Mouse (Mus musculus) heart, embryonic 13.5 days (tissue): ENCODE results near the gene Gm49378. TPM values are rescaled to one million over a fixed set of nuclear protein-coding genes. Genes with fewer than 3 reads are reported as not detected.
A peak's percentile ranks its signal among the peaks of the same experiment; 100 is the strongest.

Source experiments
- ATAC-seq: fragments of 200-750 bp; cut with Nextera tagmentation; 2 replicates; pipeline ENCODE4 v1.8.0; 2017; ENCODE audit warnings: moderate TSS enrichment; ENCODE audit not compliant: insufficient number of reproducible peaks, low FRiP score, low TSS enrichment; ENCODE audit errors: extremely low read depth
- H3K27ac ChIP-seq: fragments of 300-500 bp; sonication (generic); replicated peaks from 2 replicates; pipeline ENCODE4 v1.5.1; 2015; ENCODE audit warnings: moderate library complexity, mild to moderate bottlenecking, inconsistent platforms
- H3K27me3 ChIP-seq: fragments of 300-500 bp; sonication (generic); replicated peaks from 2 replicates; pipeline ENCODE4 v1.6.1; 2015; ENCODE audit warnings: mild to moderate bottlenecking, inconsistent platforms
- H3K36me3 ChIP-seq: fragments of 300-500 bp; sonication (generic); 2 replicates; pipeline ENCODE4 v1.6.1; 2015; ENCODE audit warnings: mild to moderate bottlenecking, inconsistent platforms
- H3K4me1 ChIP-seq: fragments of 300-500 bp; sonication (generic); 2 replicates; pipeline ENCODE4 v1.6.1; 2015; ENCODE audit warnings: inconsistent platforms
- H3K4me2 ChIP-seq: fragments of 300-500 bp; sonication (generic); 2 replicates; pipeline ENCODE4 v1.6.1; 2015; ENCODE audit warnings: inconsistent platforms, mild to moderate bottlenecking, moderate library complexity
- H3K4me3 ChIP-seq: fragments of 300-500 bp; sonication (generic); 2 replicates; pipeline ENCODE4 v1.5.1; 2015; ENCODE audit warnings: moderate library complexity, mild to moderate bottlenecking, inconsistent platforms
- H3K9ac ChIP-seq: fragments of 300-500 bp; sonication (generic); 2 replicates; pipeline ENCODE4 v1.6.1; 2015; ENCODE audit warnings: inconsistent platforms, mild to moderate bottlenecking, moderate library complexity
- H3K9me3 ChIP-seq: fragments of 300-500 bp; sonication (generic); 2 replicates; pipeline ENCODE4 v1.6.1; 2016; ENCODE audit warnings: inconsistent platforms
- WGBS: fragments of 180-500 bp; shearing (Covaris S2); methylation state at CpG from one replicate; pipeline ENCODE4 v1.1.7; 2015; ENCODE audit warnings: mixed read lengths; 5-methylcytosine and 5-hydroxymethylcytosine counted together
- polyA plus RNA-seq: library from polyadenylated mRNA; unstranded; fragments of >200 nt; fragmentation: Nextera tagmentation; extraction: Ambion mirVana; gene quantifications from 2 replicates; pipeline ENCODE4 v1.2.1, GENCODE M21; 2015

Gene Gm49378
- polyA plus RNA-seq, 1 experiment from 2014 or later, result 1.4 TPM

- peak overlapping the region; percentile 54 for H3K4me3 ChIP-seq
- no peaks in the 10 kb centered on the region for H3K27me3 ChIP-seq
- ATAC-seq, result peak; percentile 78
- H3K27ac ChIP-seq, result peak overlapping the region; percentile 84
- peaks cover 17% of the 10 kb centered on the region for H3K4me1 ChIP-seq
- H3K36me3 ChIP-seq, result peaks cover 88% of the 10 kb centered on the region
- WGBS, result 14% methylated on average over 19 of the region's 19 CpGs
- H3K9me3 ChIP-seq, result no peaks in the 10 kb centered on the region
- peak overlapping the region; percentile 72 for H3K4me2 ChIP-seq
- H3K9ac ChIP-seq, result peak overlapping the region; percentile 81
These were observed 33.8 kb downstream of the Gm49378 start for GRCm38 (mm10) chr14:55603633-55604576.

- H3K9ac ChIP-seq, result peak within 1 kb of the TSS; percentile 81
- no peaks in the 10 kb centered on the region for H3K27me3 ChIP-seq
- peak within 1 kb of the TSS; percentile 72 for H3K4me2 ChIP-seq
- peak within 1 kb of the TSS; percentile 84 for H3K27ac ChIP-seq
- 79% methylated on average over 7 of the region's 7 CpGs for WGBS
- H3K36me3 ChIP-seq, result peaks cover 88% of the 10 kb centered on the region
- ATAC-seq, result no peak
- H3K9me3 ChIP-seq, result no peaks in the 10 kb centered on the region
- peaks cover 17% of the 10 kb centered on the region for H3K4me1 ChIP-seq
- peak within 1 kb of the TSS; percentile 54 for H3K4me3 ChIP-seq
These were observed 34.4 kb downstream of the Gm49378 start, which contains the start of gene Irf9 for GRCm38 (mm10) chr14:55603271-55603632. Gene Irf9, plus strand, starts transcription at chr14:55603571.

GRCm38 (mm10) chr14:55598521-55599390, 38.9 kb downstream of the Gm49378 start:
- no peaks in the 10 kb centered on the region for H3K9me3 ChIP-seq
- H3K4me3 ChIP-seq, result no peak overlapping the region
- H3K4me2 ChIP-seq, result no peak overlapping the region
- peaks cover 11% of the 10 kb centered on the region; the same call in 1 of the 2 replicates for H3K4me1 ChIP-seq
- H3K36me3 ChIP-seq, result peaks cover 98% of the 10 kb centered on the region
- H3K27ac ChIP-seq, result no peak overlapping the region
- WGBS, result 91% methylated on average over 21 of the region's 21 CpGs
- ATAC-seq, result no peak
- H3K9ac ChIP-seq, result no peak overlapping the region
- H3K27me3 ChIP-seq, result no peaks in the 10 kb centered on the region

GRCm38 (mm10) chr14:55596036-55596690, 41.5 kb downstream of the Gm49378 start:
- no peak overlapping the region for H3K27ac ChIP-seq
- no peaks in the 10 kb centered on the region for H3K27me3 ChIP-seq
- peaks cover 76% of the 10 kb centered on the region for H3K36me3 ChIP-seq
- no peak overlapping the region for H3K4me2 ChIP-seq
- 81% methylated on average over 13 of the region's 13 CpGs for whole genome bisulfite sequencing
- no peak for ATAC-seq
- H3K4me3 ChIP-seq, result no peak overlapping the region
- H3K4me1 ChIP-seq, result peaks cover 24% of the 10 kb centered on the region
- H3K9me3 ChIP-seq, result no peaks in the 10 kb centered on the region
- H3K9ac ChIP-seq, result no peak overlapping the region

GRCm38 (mm10) chr14:55592226-55592625, 45.5 kb downstream of the Gm49378 start:
- H3K27ac ChIP-seq, result peak overlapping the region; percentile 99
- WGBS, result 4% methylated on average over 16 of the region's 16 CpGs
- peak overlapping the region; percentile 96 for H3K4me2 ChIP-seq
- H3K9me3 ChIP-seq, result no peaks in the 10 kb centered on the region
- H3K4me3 ChIP-seq, result peak overlapping the region; percentile 95
- peak overlapping the region; percentile 96 for H3K9ac ChIP-seq
- peaks cover 61% of the 10 kb centered on the region for H3K36me3 ChIP-seq
- H3K27me3 ChIP-seq, result no peaks in the 10 kb centered on the region
- H3K4me1 ChIP-seq, result peaks cover 36% of the 10 kb centered on the region
- ATAC-seq, result no peak

- Histone ChIP-seq H3K4me1 (peaks cover 36% of the 10 kb centered on the region), H3K9ac (peak within 1 kb of the TSS; percentile 96), H3K27me3 (no peaks in the 10 kb centered on the region), H3K4me2 (peak within 1 kb of the TSS; percentile 96), H3K36me3 (peaks cover 60% of the 10 kb centered on the region), H3K27ac (peak within 1 kb of the TSS; percentile 99), H3K9me3 (no peaks in the 10 kb centered on the region), H3K4me3 (peak within 1 kb of the TSS; percentile 95)
- under 1% methylated on average over 33 of the region's 33 CpGs for WGBS
- ATAC-seq, result peak; percentile 76
These were observed 46.3 kb downstream of the Gm49378 start, which contains the start of gene Rnf31 for GRCm38 (mm10) chr14:55591331-55591891. Gene Rnf31, plus strand, starts transcription at chr14:55591708.

- Histone ChIP-seq H3K27ac (peak within 1 kb of the TSS; percentile 99), H3K4me1 (peaks cover 40% of the 10 kb centered on the region), H3K27me3 (no peaks in the 10 kb centered on the region), H3K36me3 (peaks cover 54% of the 10 kb centered on the region), H3K4me3 (peak within 1 kb of the TSS; percentile 95), H3K9ac (peak within 1 kb of the TSS; percentile 96), H3K9me3 (no peaks in the 10 kb centered on the region), H3K4me2 (peak within 1 kb of the TSS; percentile 96)
- peak; percentile 91 for ATAC-seq
- WGBS, result under 1% methylated on average over 22 of the region's 22 CpGs
These were observed 46.9 kb downstream of the Gm49378 start, which contains the start of gene Psme2 for GRCm38 (mm10) chr14:55590748-55591330. Gene Psme2, minus strand, starts transcription at chr14:55591113.

- Histone ChIP-seq H3K27ac (peak overlapping the region; percentile 99), H3K4me1 (peaks cover 40% of the 10 kb centered on the region), H3K27me3 (no peaks in the 10 kb centered on the region), H3K36me3 (peaks cover 45% of the 10 kb centered on the region), H3K9ac (peak overlapping the region; percentile 88), H3K4me3 (peak overlapping the region; percentile 95), H3K4me2 (peak overlapping the region; percentile 96), H3K9me3 (no peaks in the 10 kb centered on the region)
- ATAC-seq, result no peak
- WGBS, result 81% methylated on average over 11 of the region's 11 CpGs
These were observed 47.8 kb downstream of the Gm49378 start for GRCm38 (mm10) chr14:55589771-55590448.

- Histone ChIP-seq H3K27me3 (no peaks in the 10 kb centered on the region), H3K4me3 (no peak overlapping the region), H3K27ac (no peak overlapping the region), H3K36me3 (peaks cover 38% of the 10 kb centered on the region), H3K9ac (no peak overlapping the region), H3K4me2 (no peak overlapping the region), H3K9me3 (no peaks in the 10 kb centered on the region), H3K4me1 (peaks cover 44% of the 10 kb centered on the region)
- WGBS, result 89% methylated on average over 5 of the region's 5 CpGs
- ATAC-seq, result no peak
These were observed 48.4 kb downstream of the Gm49378 start for GRCm38 (mm10) chr14:55589271-55589670.

GRCm38 (mm10) chr14:55586149-55586548, 51.5 kb downstream of the Gm49378 start:
- no peaks in the 10 kb centered on the region for H3K27me3 ChIP-seq

More at GRCm38 (mm10) chr14:55586149-55586548, 51.5 kb downstream of the Gm49378 start:
- no peak overlapping the region for H3K27ac ChIP-seq
- no peaks in the 10 kb centered on the region for H3K9me3 ChIP-seq
- ATAC-seq, result no peak
- no peak overlapping the region for H3K4me2 ChIP-seq
- 78% methylated on average over 2 of the region's 2 CpGs for WGBS
- H3K4me3 ChIP-seq, result no peak overlapping the region
- H3K4me1 ChIP-seq, result peaks cover 30% of the 10 kb centered on the region
- H3K36me3 ChIP-seq, result peaks cover 46% of the 10 kb centered on the region
- no peak overlapping the region for H3K9ac ChIP-seq
